Mouse (Mus musculus): ENCODE results near the gene Fanci. TPM values are rescaled to one million over a fixed set of nuclear protein-coding genes. Genes with fewer than 3 reads are reported as not detected.

The Fanci gene
- total and polyA plus RNA-seq, 3 experiments = 14.9 to 25.0 (median 20.0) TPM

- no peak for TF ChIP-seq CHD1 (IDR thresholded peaks at IDR 0.05; ENCODE audit: low read depth, low read length)
- TF ChIP-seq MEF2A (IDR thresholded peaks at IDR 0.05; ENCODE audit: borderline replicate concordance, low read depth, low read length) = peak; percentile 87
- TF ChIP-seq NELFE (IDR thresholded peaks at IDR 0.05; ENCODE audit: low read depth, low read length) = 0 out of 2 replicates have a peak, but pooled peaks have one; percentile 10
- peak; percentile 46 for TF ChIP-seq POLR2A (IDR thresholded peaks at IDR 0.05; ENCODE audit: low read depth, low read length)
- TF ChIP-seq ELF1 (IDR thresholded peaks at IDR 0.05; ENCODE audit: low read depth, low read length) = no peak
- no peak; the same call in 1 of the 2 replicates for TF ChIP-seq TBP (conservative IDR thresholded peaks at IDR 0.05; ENCODE audit: low read depth, low read length)
- no peak for TF ChIP-seq SIN3A (IDR thresholded peaks at IDR 0.05; ENCODE audit: low read length)
- peak; percentile 55 for TF ChIP-seq BHLHE40 (IDR thresholded peaks at IDR 0.05; ENCODE audit: low read depth, low read length)
- no peak for TF ChIP-seq NRF1 (IDR thresholded peaks at IDR 0.05; ENCODE audit: low read depth, low read length)
- TF ChIP-seq JUN (IDR thresholded peaks at IDR 0.05; ENCODE audit: insufficient read depth, low read depth, low read length) = peak; percentile 75
- TF ChIP-seq ZMIZ1 (IDR thresholded peaks at IDR 0.05; ENCODE audit: low read depth, low read length) = no peak
- TF ChIP-seq E2F4 (IDR thresholded peaks at IDR 0.05; ENCODE audit: insufficient replicate concordance, low read depth, low read length) = no peak
- no peak for TF ChIP-seq HCFC1 (IDR thresholded peaks at IDR 0.05; ENCODE audit: low read depth, low read length)
- no peak for TF ChIP-seq POLR2AphosphoS2 (IDR thresholded peaks at IDR 0.05; ENCODE audit: low read depth, low read length)
- no peak for TF ChIP-seq USF1 (IDR thresholded peaks at IDR 0.05; ENCODE audit: low read depth, low read length)
- peak; percentile 87 for TF ChIP-seq IRF4 (IDR thresholded peaks at IDR 0.05; ENCODE audit: low read depth, low read length)
- TF ChIP-seq ZNF384 (IDR thresholded peaks at IDR 0.05; ENCODE audit: low read depth, low read length) = peak; percentile 92
- TF ChIP-seq GABPA (IDR thresholded peaks at IDR 0.05; ENCODE audit: insufficient replicate concordance, low read depth, low read length) = no peak; the same call in 1 of the 2 replicates
Observed at GRCm38 (mm10) chr7:79387140-79387539, 4.6 kb upstream of the Fanci start (continued).

DNA sequence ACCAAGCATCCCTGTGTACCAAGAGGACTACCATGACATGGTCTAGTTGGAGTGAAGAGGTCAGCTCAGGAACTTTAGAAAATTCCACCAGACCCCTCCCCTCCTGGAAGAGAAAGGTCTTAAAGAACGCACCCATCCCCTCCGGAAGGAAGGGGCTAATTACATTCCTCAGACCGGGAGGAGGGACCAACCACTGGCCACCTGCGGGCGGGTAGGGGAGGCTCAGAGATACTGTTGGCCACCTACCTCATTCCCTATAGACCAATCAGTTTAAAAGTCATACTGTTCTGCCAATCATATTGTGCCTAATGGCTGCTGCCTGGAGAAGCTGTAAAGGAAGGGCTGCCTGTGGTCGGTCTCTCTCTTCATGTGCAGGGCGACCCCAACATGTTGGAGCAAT lies 3.7 kb upstream of the Fanci start:
- Histone ChIP-seq H3K36me3 (replicated peaks in 1 of 2; ENCODE audit: control insufficient read depth in 1 of 2, insufficient read depth in 1 of 2, low read length in 1 of 2) (peaks cover 0 to 16% of the 10 kb centered on the region in 2 experiments), H3K4me2 (ENCODE audit: insufficient read depth, low read depth, poor library complexity, severe bottlenecking) (no peak overlapping the region), H3K27me3 (replicated peaks) (no peaks in the 10 kb centered on the region), H3K9ac (ENCODE audit: insufficient read depth, low read depth) (no peak overlapping the region), H3K79me2 (replicated peaks; ENCODE audit: control insufficient read depth, extremely low read depth, insufficient read depth, poor library complexity, severe bottlenecking) (no peaks in the 10 kb centered on the region), H3K27ac (ENCODE audit: insufficient read depth, low read depth) (peak overlapping the region; percentile 24; the same call in 1 of the 2 replicates), H3K4me3 (replicated peaks in 1 of 3; ENCODE audit: low read depth in 2 of 3, low read length in 2 of 3, poor library complexity in 1 of 3) (peak overlapping the region in 1 of 3 experiments; percentile 49), H3K4me1 (ENCODE audit: control insufficient read depth in 1 of 2, insufficient read depth in 2 of 2) (peaks cover 13 to 52% of the 10 kb centered on the region in 2 experiments), H3K9me3 (replicated peaks; ENCODE audit: low read length) (peaks cover under 1% of the 10 kb centered on the region)
- DNase-seq (ENCODE audit: extremely low read depth) = peak; percentile 75
- dilution Hi-C loops (cut with MboI; ENCODE audit: extremely low pct_ligation_motif_present, extremely low pct_unique_long_range_greater_than_20kb, low sequenced_read_pairs) = no loop called here
- in situ Hi-C loops (cut with MboI; ENCODE audit: low pct_ligation_motif_present, low pct_unique_long_range_greater_than_20kb, low sequenced_read_pairs) = no loop called here
- TF ChIP-seq POLR2A (IDR thresholded peaks at IDR 0.05; ENCODE audit: low read depth, low read length) (peak; percentile 42; the same call in 1 of the 2 replicates), EP300 (IDR thresholded peaks at IDR 0.05; ENCODE audit: low read length) (0 out of 2 replicates have a peak, but pooled peaks have one; percentile 26), ZNF384 (IDR thresholded peaks at IDR 0.05; ENCODE audit: low read depth, low read length) (no peak), MAX (IDR thresholded peaks at IDR 0.05; ENCODE audit: low read length) (0 out of 2 replicates have a peak, but pooled peaks have one; percentile 24), ETS1 (conservative IDR thresholded peaks at IDR 0.05; ENCODE audit: low read depth, low read length) (peak; percentile 41; the same call in 1 of the 2 replicates), UBTF (IDR thresholded peaks at IDR 0.05; ENCODE audit: low read depth, low read length) (0 out of 2 replicates have a peak, but pooled peaks have one; percentile 9), MAZ (IDR thresholded peaks at IDR 0.05; ENCODE audit: low read depth, low read length) (0 out of 2 replicates have a peak, but pooled peaks have one; percentile 20), NRF1 (IDR thresholded peaks at IDR 0.05; ENCODE audit: low read depth, low read length) (no peak), NELFE (IDR thresholded peaks at IDR 0.05; ENCODE audit: low read depth, low read length) (0 out of 2 replicates have a peak, but pooled peaks have one; percentile 37), RAD21 (IDR thresholded peaks at IDR 0.05; ENCODE audit: low read depth, low read length) (no peak)
